Mouse (Mus musculus): ENCODE data around the gene Cacna1d. TPM values are rescaled to one million over a fixed set of nuclear protein-coding genes. Genes with fewer than 3 reads are reported as not detected.

The Cacna1d gene
- polyA plus RNA-seq, 1 experiment from 2014 or later: 0.89 TPM

GRCm38 (mm10) chr14:30129378-30129777, 361.9 kb downstream of the Cacna1d start:
- Histone ChIP-seq H3K27ac (ENCODE audit: low read depth, low read length) (no peak overlapping the region), H3K9ac (ENCODE audit: low read length) (no peak overlapping the region), H3K9me3 (ENCODE audit: control insufficient read depth, low read length) (no peaks in the 10 kb centered on the region), H3K4me1 (ENCODE audit: control insufficient read depth, insufficient read depth, low read length) (peaks cover 2% of the 10 kb centered on the region; the same call in 1 of the 2 replicates), H3K4me2 (no peak overlapping the region), H3K36me3 (ENCODE audit: control insufficient read depth, insufficient read depth, low read length) (no peaks in the 10 kb centered on the region), H3K27me3 (ENCODE audit: control insufficient read depth, insufficient read depth, low read length) (no peaks in the 10 kb centered on the region), H3K4me3 (ENCODE audit: low read depth, low read length) (no peak overlapping the region)
- DNase-seq (ENCODE audit: low spot score, missing footprints): peak; percentile 83
- WGBS: 34% methylated on average over 9 of the region's 9 CpGs
- no peak for ATAC-seq (ENCODE audit: low FRiP score)

- Histone ChIP-seq H3K4me3 (ENCODE audit: low read depth, low read length) (no peak overlapping the region), H3K36me3 (ENCODE audit: control insufficient read depth, insufficient read depth, low read length) (no peaks in the 10 kb centered on the region), H3K9ac (ENCODE audit: low read length) (no peak overlapping the region), H3K4me2 (no peak overlapping the region), H3K9me3 (ENCODE audit: control insufficient read depth, low read length) (no peaks in the 10 kb centered on the region), H3K27me3 (ENCODE audit: control insufficient read depth, insufficient read depth, low read length) (no peaks in the 10 kb centered on the region), H3K27ac (ENCODE audit: low read depth, low read length) (no peak overlapping the region), H3K4me1 (ENCODE audit: control insufficient read depth, insufficient read depth, low read length) (no peaks in the 10 kb centered on the region)
- DNase-seq (ENCODE audit: low spot score, missing footprints) (no peak), ATAC-seq (ENCODE audit: low FRiP score) (no peak)
- WGBS: 85% methylated on average over 20 of the region's 20 CpGs
Observed at GRCm38 (mm10) chr14:30124951-30125690, 366.1 kb downstream of the Cacna1d start.

- no peak overlapping the region for H3K4me3 ChIP-seq (ENCODE audit: low read depth, low read length)
- no peak overlapping the region for H3K27ac ChIP-seq (ENCODE audit: low read depth, low read length)
- no peak overlapping the region for H3K4me2 ChIP-seq
- 80% methylated on average over 5 of the region's 5 CpGs for WGBS
- H3K9me3 ChIP-seq (ENCODE audit: control insufficient read depth, low read length): no peaks in the 10 kb centered on the region
- H3K36me3 ChIP-seq (ENCODE audit: control insufficient read depth, insufficient read depth, low read length): no peaks in the 10 kb centered on the region
- no peak overlapping the region for H3K9ac ChIP-seq (ENCODE audit: low read length)
- H3K4me1 ChIP-seq (ENCODE audit: control insufficient read depth, insufficient read depth, low read length): no peaks in the 10 kb centered on the region
- DNase-seq (ENCODE audit: low spot score, missing footprints): no peak
- no peaks in the 10 kb centered on the region for H3K27me3 ChIP-seq (ENCODE audit: control insufficient read depth, insufficient read depth, low read length)
- no peak for ATAC-seq (ENCODE audit: low FRiP score)
Observed at GRCm38 (mm10) chr14:30120023-30120422, 371.2 kb downstream of the Cacna1d start.

- no peaks in the 10 kb centered on the region for H3K9me3 ChIP-seq (ENCODE audit: control insufficient read depth, low read length)
Observed at GRCm38 (mm10) chr14:30113392-30114108, 377.7 kb downstream of the Cacna1d start.

GRCm38 (mm10) chr14:30109079-30109478, 382.2 kb downstream of the Cacna1d start:
- DNase-seq (ENCODE audit: low spot score, missing footprints): peak; percentile 84
- H3K4me1 ChIP-seq (ENCODE audit: control insufficient read depth, insufficient read depth, low read length): no peaks in the 10 kb centered on the region
- no peak overlapping the region for H3K9ac ChIP-seq (ENCODE audit: low read length)
- ATAC-seq (ENCODE audit: low FRiP score): no peak
- 35% methylated on average over 2 of the region's 2 CpGs for WGBS
- H3K27me3 ChIP-seq (ENCODE audit: control insufficient read depth, insufficient read depth, low read length): no peaks in the 10 kb centered on the region
- H3K4me2 ChIP-seq: no peak overlapping the region
- H3K36me3 ChIP-seq (ENCODE audit: control insufficient read depth, insufficient read depth, low read length): no peaks in the 10 kb centered on the region
- H3K27ac ChIP-seq (ENCODE audit: low read depth, low read length): no peak overlapping the region
- H3K4me3 ChIP-seq (ENCODE audit: low read depth, low read length): no peak overlapping the region
- no peaks in the 10 kb centered on the region for H3K9me3 ChIP-seq (ENCODE audit: control insufficient read depth, low read length)

More at GRCm38 (mm10) chr14:30113392-30114108, 377.7 kb downstream of the Cacna1d start:
- Histone ChIP-seq H3K27me3 (ENCODE audit: control insufficient read depth, insufficient read depth, low read length) (no peaks in the 10 kb centered on the region), H3K9ac (ENCODE audit: low read length) (no peak overlapping the region), H3K36me3 (ENCODE audit: control insufficient read depth, insufficient read depth, low read length) (no peaks in the 10 kb centered on the region), H3K4me2 (no peak overlapping the region), H3K4me3 (ENCODE audit: low read depth, low read length) (no peak overlapping the region), H3K4me1 (ENCODE audit: control insufficient read depth, insufficient read depth, low read length) (no peaks in the 10 kb centered on the region), H3K27ac (ENCODE audit: low read depth, low read length) (no peak overlapping the region)
- DNase-seq (ENCODE audit: low spot score, missing footprints) (no peak), ATAC-seq (ENCODE audit: low FRiP score) (no peak)
- WGBS: 70% methylated on average over 9 of the region's 9 CpGs

GRCm38 (mm10) chr14:30106550-30106949, 384.7 kb downstream of the Cacna1d start:
- H3K27ac ChIP-seq (ENCODE audit: low read depth, low read length): no peak overlapping the region
- H3K9me3 ChIP-seq (ENCODE audit: control insufficient read depth, low read length): no peaks in the 10 kb centered on the region
- no peaks in the 10 kb centered on the region for H3K4me1 ChIP-seq (ENCODE audit: control insufficient read depth, insufficient read depth, low read length)
- DNase-seq (ENCODE audit: low spot score, missing footprints) (peak; percentile 49), ATAC-seq (ENCODE audit: low FRiP score) (no peak)
- H3K27me3 ChIP-seq (ENCODE audit: control insufficient read depth, insufficient read depth, low read length): no peaks in the 10 kb centered on the region
- H3K4me2 ChIP-seq: no peak overlapping the region
- H3K4me3 ChIP-seq (ENCODE audit: low read depth, low read length): no peak overlapping the region
- WGBS: 86% methylated on average over 4 of the region's 4 CpGs
- H3K36me3 ChIP-seq (ENCODE audit: control insufficient read depth, insufficient read depth, low read length): no peaks in the 10 kb centered on the region
- H3K9ac ChIP-seq (ENCODE audit: low read length): no peak overlapping the region

- Histone ChIP-seq H3K4me3 (ENCODE audit: low read depth, low read length) (no peak overlapping the region), H3K4me2 (no peak overlapping the region), H3K4me1 (ENCODE audit: control insufficient read depth, insufficient read depth, low read length) (no peaks in the 10 kb centered on the region), H3K36me3 (ENCODE audit: control insufficient read depth, insufficient read depth, low read length) (no peaks in the 10 kb centered on the region), H3K9me3 (ENCODE audit: control insufficient read depth, low read length) (no peaks in the 10 kb centered on the region), H3K9ac (ENCODE audit: low read length) (no peak overlapping the region), H3K27ac (ENCODE audit: low read depth, low read length) (no peak overlapping the region), H3K27me3 (ENCODE audit: control insufficient read depth, insufficient read depth, low read length) (no peaks in the 10 kb centered on the region)
- ATAC-seq (ENCODE audit: low FRiP score) (no peak), DNase-seq (ENCODE audit: low spot score, missing footprints) (peak; percentile 57)
- WGBS: 80% methylated on average over 6 of the region's 6 CpGs
Observed at GRCm38 (mm10) chr14:30105551-30105950, 385.7 kb downstream of the Cacna1d start.

GRCm38 (mm10) chr14:30103946-30104536, 387.2 kb downstream of the Cacna1d start:
- Histone ChIP-seq H3K27me3 (ENCODE audit: control insufficient read depth, insufficient read depth, low read length) (no peaks in the 10 kb centered on the region), H3K9me3 (ENCODE audit: control insufficient read depth, low read length) (no peaks in the 10 kb centered on the region), H3K36me3 (ENCODE audit: control insufficient read depth, insufficient read depth, low read length) (no peaks in the 10 kb centered on the region), H3K9ac (ENCODE audit: low read length) (no peak overlapping the region), H3K4me2 (no peak overlapping the region), H3K27ac (ENCODE audit: low read depth, low read length) (no peak overlapping the region), H3K4me1 (ENCODE audit: control insufficient read depth, insufficient read depth, low read length) (no peaks in the 10 kb centered on the region), H3K4me3 (ENCODE audit: low read depth, low read length) (no peak overlapping the region)
- DNase-seq (ENCODE audit: low spot score, missing footprints) (peak; percentile 44), ATAC-seq (ENCODE audit: low FRiP score) (no peak)
- WGBS: 71% methylated on average over 8 of the region's 8 CpGs

- Histone ChIP-seq H3K4me2 (no peak overlapping the region), H3K4me1 (ENCODE audit: control insufficient read depth, insufficient read depth, low read length) (no peaks in the 10 kb centered on the region), H3K4me3 (ENCODE audit: low read depth, low read length) (no peak overlapping the region), H3K27ac (ENCODE audit: low read depth, low read length) (no peak overlapping the region), H3K36me3 (ENCODE audit: control insufficient read depth, insufficient read depth, low read length) (no peaks in the 10 kb centered on the region), H3K27me3 (ENCODE audit: control insufficient read depth, insufficient read depth, low read length) (no peaks in the 10 kb centered on the region), H3K9ac (ENCODE audit: low read length) (no peak overlapping the region), H3K9me3 (ENCODE audit: control insufficient read depth, low read length) (no peaks in the 10 kb centered on the region)
- ATAC-seq (ENCODE audit: low FRiP score) (no peak), DNase-seq (ENCODE audit: low spot score, missing footprints) (peak; percentile 31)
- 69% methylated on average over 5 of the region's 5 CpGs for WGBS
Observed at GRCm38 (mm10) chr14:30097239-30097638, 394.0 kb downstream of the Cacna1d start.

Data from midbrain, embryonic 11.5 days (tissue).